Mouse (Mus musculus) MEL (cell line): ENCODE measurements around the gene Med13l. TPM values are rescaled to one million over a fixed set of nuclear protein-coding genes. Genes with fewer than 3 reads are reported as not detected.

Experiments
- DNase-seq: peaks from one replicate; pipeline ENCODE4 v3.0.0; 2011; ENCODE audit warnings: low read depth, low spot score
- H3K27ac ChIP-seq: 2 replicates; pipeline ENCODE4 v1.5.1; 2012; ENCODE audit warnings: low read depth, mild to moderate bottlenecking, control low read depth, low read length, moderate library complexity; ENCODE audit not compliant: control insufficient read depth
- H3K27me3 ChIP-seq, 2 experiments: fragments of 150-350 bp in 1 of 2; sonication (generic) in 1 of 2; 2 replicates each; pipeline ENCODE4 v1.6.1; 2012; ENCODE audit warnings: low read length in 2 of 2, mild to moderate bottlenecking in 2 of 2, improper control_type of control experiment in 1 of 2, moderate library complexity in 1 of 2; ENCODE audit not compliant: insufficient read depth in 2 of 2, control insufficient read depth in 1 of 2
- H3K36me3 ChIP-seq, 2 experiments: 2 replicates each; pipeline ENCODE4 v1.6.1; 2012 to 2014; ENCODE audit warnings: low read length in 2 of 2, improper control_type of control experiment in 1 of 2, inconsistent platforms in 1 of 2, mild to moderate bottlenecking in 1 of 2; ENCODE audit not compliant: insufficient read depth in 2 of 2, control insufficient read depth in 1 of 2
- H3K4me1 ChIP-seq, 2 experiments: fragments of 150-350 bp in 1 of 2; sonication (generic) in 1 of 2; 2 replicates each; pipeline ENCODE4 v1.6.1; 2012; ENCODE audit warnings: low read length in 2 of 2, improper control_type of control experiment in 1 of 2, mild to moderate bottlenecking in 1 of 2; ENCODE audit not compliant: insufficient read depth in 2 of 2, control insufficient read depth in 1 of 2
- H3K4me3 ChIP-seq, 2 experiments: fragments of 150-350 bp in 1 of 2; sonication (generic) in 1 of 2; 2 replicates each; pipeline ENCODE4 v1.5.1; 2012; ENCODE audit warnings: low read depth in 2 of 2, low read length in 2 of 2, mild to moderate bottlenecking in 2 of 2, moderate library complexity in 2 of 2, control low read depth in 1 of 2, improper control_type of control experiment in 1 of 2; ENCODE audit not compliant: control insufficient read depth in 1 of 2, insufficient read depth in 1 of 2
- H3K79me2 ChIP-seq: 2 replicates; pipeline ENCODE4 v1.6.1; 2012; ENCODE audit warnings: mild to moderate bottlenecking, low read length, moderate library complexity; ENCODE audit not compliant: control insufficient read depth, poor library complexity, insufficient read depth
- H3K9ac ChIP-seq: 2 replicates; pipeline ENCODE4 v1.6.1; 2012; ENCODE audit warnings: low read depth, mild to moderate bottlenecking, control low read depth, low read length, moderate library complexity; ENCODE audit not compliant: control insufficient read depth, poor library complexity, severe bottlenecking
- H3K9me3 ChIP-seq: fragments of 150-350 bp; sonication (generic); replicated peaks from 2 replicates; pipeline ENCODE4 v1.6.1; 2012; ENCODE audit warnings: mild to moderate bottlenecking, low read length, improper control_type of control experiment, moderate library complexity; ENCODE audit not compliant: insufficient read depth
- CHD2 ChIP-seq: IDR thresholded peaks from 2 replicates; pipeline ENCODE4 v1.6.1; 2011; ENCODE audit warnings: low read length, improper control_type of control experiment
- CTCF ChIP-seq, 3 experiments: IDR thresholded peaks in 2 of 3; conservative IDR thresholded peaks in 1 of 3; 2 replicates each; pipeline ENCODE4 v1.5.1; 2011 to 2012; ENCODE audit warnings: low read length in 3 of 3, low read depth in 2 of 3, mild to moderate bottlenecking in 2 of 3, improper control_type of control experiment in 1 of 3, inconsistent platforms in 1 of 3, mixed read lengths in 1 of 3, moderate library complexity in 1 of 3; ENCODE audit not compliant: control insufficient read depth in 1 of 3, insufficient read depth in 1 of 3, poor library complexity in 1 of 3, severe bottlenecking in 1 of 3
- ETS1 ChIP-seq: IDR thresholded peaks from 2 replicates; pipeline ENCODE4 v1.6.1; 2012; ENCODE audit warnings: low read depth, mild to moderate bottlenecking, inconsistent platforms, low read length, improper control_type of control experiment, moderate library complexity
- GABPA ChIP-seq: IDR thresholded peaks from 2 replicates; pipeline ENCODE4 v1.6.1; 2012; ENCODE audit warnings: low read depth, mild to moderate bottlenecking, inconsistent platforms, low read length, improper control_type of control experiment, moderate library complexity
- GATA1 ChIP-seq: IDR thresholded peaks from 2 replicates; pipeline ENCODE4 v1.6.1; 2011; ENCODE audit warnings: low read depth, low read length, improper control_type of control experiment
- HCFC1 ChIP-seq: IDR thresholded peaks from 2 replicates; pipeline ENCODE4 v1.6.1; 2012; ENCODE audit warnings: low read depth, mild to moderate bottlenecking, inconsistent platforms, low read length, improper control_type of control experiment, moderate library complexity
- JUND ChIP-seq: IDR thresholded peaks from 2 replicates; pipeline ENCODE4 v1.6.1; 2011; ENCODE audit warnings: low read depth, mild to moderate bottlenecking, improper control_type of control experiment, low read length
- MAFK ChIP-seq: IDR thresholded peaks from 2 replicates; pipeline ENCODE4 v1.6.1; 2011; ENCODE audit warnings: low read depth, mild to moderate bottlenecking, low read length, improper control_type of control experiment, borderline replicate concordance
- MAX ChIP-seq: IDR thresholded peaks from 2 replicates; pipeline ENCODE4 v1.6.1; 2011; ENCODE audit warnings: low read length, improper control_type of control experiment
- MAZ ChIP-seq: IDR thresholded peaks from 2 replicates; pipeline ENCODE4 v1.6.1; 2012; ENCODE audit warnings: low read depth, mild to moderate bottlenecking, inconsistent platforms, low read length, improper control_type of control experiment
- MEF2A ChIP-seq: IDR thresholded peaks from 2 replicates; pipeline ENCODE4 v1.6.1; 2014; ENCODE audit warnings: low read depth, mild to moderate bottlenecking, inconsistent platforms, low read length, improper control_type of control experiment; ENCODE audit not compliant: poor library complexity, insufficient replicate concordance, severe bottlenecking; ENCODE audit errors: extremely low read depth
- MXI1 ChIP-seq: IDR thresholded peaks from 2 replicates; pipeline ENCODE4 v1.6.1; 2011; ENCODE audit warnings: mild to moderate bottlenecking, low read depth, low read length, improper control_type of control experiment
- MYC ChIP-seq: IDR thresholded peaks from 2 replicates; pipeline ENCODE4 v1.6.1; 2011; ENCODE audit warnings: low read depth, mild to moderate bottlenecking, low read length, improper control_type of control experiment, moderate library complexity
- NRF1 ChIP-seq: IDR thresholded peaks from 2 replicates; pipeline ENCODE4 v1.6.1; 2014; ENCODE audit warnings: low read depth, mild to moderate bottlenecking, inconsistent platforms, low read length, improper control_type of control experiment, moderate library complexity; ENCODE audit not compliant: poor library complexity, insufficient read depth, severe bottlenecking
- POLR2A ChIP-seq, 2 experiments: IDR thresholded peaks; 2 replicates each; pipeline ENCODE4 v1.6.1; 2011 to 2012; ENCODE audit warnings: low read length in 2 of 2, mild to moderate bottlenecking in 2 of 2, control low read depth in 1 of 2, improper control_type of control experiment in 1 of 2, low read depth in 1 of 2, moderate library complexity in 1 of 2; ENCODE audit not compliant: control insufficient read depth in 1 of 2, insufficient read depth in 1 of 2, poor library complexity in 1 of 2
- POLR2AphosphoS5 ChIP-seq: IDR thresholded peaks from 2 replicates; pipeline ENCODE4 v1.6.1; 2012; ENCODE audit warnings: low read depth, borderline replicate concordance, mild to moderate bottlenecking, inconsistent platforms, low read length, moderate library complexity, mixed read lengths
- RAD21 ChIP-seq: IDR thresholded peaks from 2 replicates; pipeline ENCODE4 v1.6.1; 2011; ENCODE audit warnings: mild to moderate bottlenecking, low read depth, low read length, improper control_type of control experiment
- RCOR1 ChIP-seq: IDR thresholded peaks from 2 replicates; pipeline ENCODE4 v1.6.1; 2012; ENCODE audit warnings: low read depth, mild to moderate bottlenecking, inconsistent platforms, low read length, improper control_type of control experiment
- SMC3 ChIP-seq: IDR thresholded peaks from 2 replicates; pipeline ENCODE4 v1.6.1; 2011; ENCODE audit warnings: low read depth, low read length, improper control_type of control experiment
- TAL1 ChIP-seq: IDR thresholded peaks from 2 replicates; pipeline ENCODE4 v1.6.1; 2012; ENCODE audit warnings: mild to moderate bottlenecking, inconsistent platforms, low read length, moderate library complexity, mixed read lengths
- TBP ChIP-seq: IDR thresholded peaks from 2 replicates; pipeline ENCODE4 v1.8.0; 2011; ENCODE audit warnings: low read depth, low read length, improper control_type of control experiment
- TCF12 ChIP-seq: IDR thresholded peaks from 2 replicates; pipeline ENCODE4 v1.6.1; 2014; ENCODE audit warnings: low read depth, mild to moderate bottlenecking, inconsistent platforms, low read length, improper control_type of control experiment, moderate library complexity
- ZC3H11A ChIP-seq: IDR thresholded peaks from 2 replicates; pipeline ENCODE4 v1.6.1; 2012; ENCODE audit warnings: low read depth, mild to moderate bottlenecking, inconsistent platforms, low read length, improper control_type of control experiment
- ZKSCAN1 ChIP-seq: IDR thresholded peaks from 2 replicates; pipeline ENCODE4 v1.6.1; 2012; ENCODE audit warnings: low read depth, mild to moderate bottlenecking, inconsistent platforms, low read length, improper control_type of control experiment, moderate library complexity
- ZMIZ1 ChIP-seq: IDR thresholded peaks from 2 replicates; pipeline ENCODE4 v1.6.1; 2012; ENCODE audit warnings: low read depth, mild to moderate bottlenecking, inconsistent platforms, low read length, improper control_type of control experiment, moderate library complexity
- polyA plus RNA-seq, 2 experiments: library from polyadenylated mRNA; stranded (reverse) in 1 of 2; unstranded in 1 of 2; fragments of >175 nt in 1 of 2; fragments of >200 nt in 1 of 2; gene quantifications; 2 replicates each; pipeline versions ENCODE4 v1.2.1 to v1.2.4; 2012; ENCODE audit warnings: low replicate concordance in 2 of 2, low read depth in 1 of 2; ENCODE audit not compliant: insufficient read length in 2 of 2, insufficient read depth in 1 of 2, missing spikeins in 1 of 2
- total RNA-seq: library from RNA; depleted of rRNA; stranded (reverse); fragments of 300-350 nt; gene quantifications from 2 replicates; pipeline ENCODE4 v1.2.3, GENCODE M21; 2012

Med13l gene
- total and polyA plus RNA-seq, 3 experiments, result 13.4 to 16.1 TPM; not detected in 1

GRCm38 (mm10) chr5:118715518-118715917, 155.0 kb downstream of the Med13l start:
- Histone ChIP-seq H3K27ac (no peak overlapping the region), H3K36me3 (no peaks in the 10 kb centered on the region; a peak in 1 of 4 replicates), H3K79me2 (peaks cover 2% of the 10 kb centered on the region; the same call in 1 of the 2 replicates), H3K27me3 (no peaks in the 10 kb centered on the region), H3K9me3 (no peaks in the 10 kb centered on the region), H3K4me1 (peaks cover 0 to 8% of the 10 kb centered on the region in 2 experiments; a peak in 2 of 4 replicates), H3K4me3 (no peak overlapping the region), H3K9ac (no peak overlapping the region)
- DNase-seq, result no peak
- TF ChIP-seq JUND (no peak), GATA1 (no peak), GABPA (no peak), CHD2 (no peak), TAL1 (no peak), MAX (no peak), RCOR1 (no peak), NRF1 (no peak), TBP (no peak), ZMIZ1 (no peak), TCF12 (no peak), POLR2A (IDR thresholded peaks at IDR 0.05; ENCODE audit: control insufficient read depth in 1 of 2, insufficient read depth in 1 of 2, low read depth in 1 of 2, low read length in 2 of 2, poor library complexity in 1 of 2) (no peak), ZC3H11A (no peak), CTCF (IDR thresholded peaks at IDR 0.05 in 2 of 3, conservative IDR thresholded peaks at IDR 0.05 in 1 of 3; ENCODE audit: control insufficient read depth in 1 of 3, insufficient read depth in 1 of 3, low read depth in 2 of 3, low read length in 3 of 3, poor library complexity in 1 of 3, severe bottlenecking in 1 of 3) (no peak)

DNA sequence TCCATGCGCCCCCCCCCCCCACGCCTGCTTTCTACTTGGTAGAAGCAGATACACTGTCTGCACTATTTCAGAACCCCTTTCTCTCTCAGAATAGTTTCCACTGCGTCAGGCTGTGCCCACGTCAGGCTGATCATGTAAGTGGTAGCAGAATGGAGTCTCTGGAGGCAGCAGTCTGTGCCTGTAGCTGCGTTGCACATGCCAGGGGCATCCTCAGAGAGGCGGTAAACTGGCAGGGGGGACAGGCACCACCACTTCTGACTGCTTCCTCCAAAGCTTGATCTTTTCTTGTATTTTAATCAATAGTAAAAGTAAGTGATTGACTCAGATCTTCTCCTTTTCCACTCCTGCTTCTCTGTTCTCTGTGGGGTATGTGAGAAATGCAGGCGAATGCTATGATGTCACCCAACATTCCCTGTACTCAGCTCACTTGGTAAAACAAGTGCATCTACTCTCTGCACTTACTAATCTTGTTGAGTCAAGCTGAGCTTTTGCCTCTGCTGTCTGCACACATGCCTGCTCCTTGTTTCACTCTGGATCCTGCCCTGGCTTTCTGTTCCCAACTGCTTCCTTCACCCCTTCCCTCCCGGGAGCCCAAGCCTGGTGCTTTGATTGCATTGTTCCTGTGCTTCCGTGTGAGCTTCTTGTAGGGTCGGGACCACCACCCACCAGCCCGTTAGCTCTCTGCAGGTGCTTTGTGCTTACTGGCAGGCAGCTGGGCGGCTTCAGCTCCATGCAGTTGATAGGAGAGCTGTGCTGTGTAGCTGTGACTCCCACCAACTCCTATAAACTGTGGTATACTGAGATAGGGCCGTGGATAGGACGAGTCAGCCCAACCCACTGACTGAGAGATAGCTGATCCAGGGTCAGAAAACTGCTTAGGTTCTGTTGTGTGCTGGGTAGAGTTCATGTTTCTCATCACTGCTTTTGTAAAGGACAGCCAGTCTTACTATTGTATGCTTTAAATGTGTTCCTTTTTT, 156.1 kb downstream of the Med13l start:
- Histone ChIP-seq H3K27me3 (no peaks in the 10 kb centered on the region), H3K4me1 (peaks cover 0 to 8% of the 10 kb centered on the region in 2 experiments; a peak in 2 of 4 replicates), H3K9ac (no peak overlapping the region), H3K4me3 (no peak overlapping the region)
- DNase-seq, result peak; percentile 22
- TF ChIP-seq MAX (no peak), MAFK (no peak), MXI1 (no peak), MEF2A (no peak), SMC3 (no peak), RAD21 (no peak), MYC (no peak), ETS1 (no peak), MAZ (no peak), NRF1 (no peak), POLR2AphosphoS5 (no peak), HCFC1 (no peak), ZC3H11A (no peak), TAL1 (no peak), ZKSCAN1 (no peak), GABPA (no peak)
- TF ChIP-seq, all 39 proteins: peak for 0
- H3K27ac ChIP-seq, result no peak overlapping the region
- peaks cover 2% of the 10 kb centered on the region; the same call in 1 of the 2 replicates for H3K79me2 ChIP-seq
- H3K36me3 ChIP-seq, result peaks cover 0 to 3% of the 10 kb centered on the region in 2 experiments; a peak in 1 of 4 replicates
- no peaks in the 10 kb centered on the region for H3K9me3 ChIP-seq
